Mouse (Mus musculus) myocyte (in vitro differentiated cells): Measurements from ENCODE around the gene Snw1. TPM values are rescaled to one million over a fixed set of nuclear protein-coding genes. Genes with fewer than 3 reads are reported as not detected.

ENCODE experiments used
- H3K27me3 ChIP-seq: one replicate; pipeline ENCODE4 v1.6.1; 2011; ENCODE audit not compliant: control insufficient read depth, insufficient read depth, insufficient read length
- H3K36me3 ChIP-seq: one replicate; pipeline ENCODE4 v1.6.1; 2011; ENCODE audit not compliant: control insufficient read depth, insufficient read depth
- H3K4me2 ChIP-seq: one replicate; pipeline ENCODE4 v1.6.1; 2011; ENCODE audit warnings: low read depth, control low read depth
- H3K4me3 ChIP-seq: one replicate; pipeline ENCODE4 v1.5.1; 2011; ENCODE audit warnings: mild to moderate bottlenecking, control low read depth, moderate library complexity
- H3K79me2 ChIP-seq: one replicate; pipeline ENCODE4 v1.6.1; 2011; ENCODE audit not compliant: control insufficient read depth, insufficient read depth
- H3ac ChIP-seq: one replicate; pipeline ENCODE4 v1.6.1; 2011; ENCODE audit not compliant: control insufficient read depth, insufficient read length
- CEBPB ChIP-seq: IDR thresholded peaks from 2 replicates; pipeline ENCODE4 v1.6.1; 2011; ENCODE audit warnings: mild to moderate bottlenecking, moderate library complexity; ENCODE audit not compliant: poor library complexity, insufficient read depth, severe bottlenecking
- E2F4 ChIP-seq: IDR thresholded peaks from one replicate; pipeline ENCODE4 v1.6.1; 2011; ENCODE audit warnings: mild to moderate bottlenecking, control low read depth, moderate library complexity; ENCODE audit not compliant: insufficient read depth
- MAX ChIP-seq: IDR thresholded peaks from one replicate; pipeline ENCODE4 v1.6.1; 2011; ENCODE audit warnings: low read depth, mild to moderate bottlenecking, control low read depth
- MYOD1 ChIP-seq, 3 experiments: IDR thresholded peaks; one replicate each; pipeline ENCODE4 v1.6.1; 2011; ENCODE audit warnings: control low read depth in 2 of 3, low read depth in 2 of 3, mild to moderate bottlenecking in 2 of 3, moderate library complexity in 1 of 3; ENCODE audit not compliant: insufficient read length in 2 of 3, control insufficient read depth in 1 of 3
- MYOG ChIP-seq, 3 experiments: IDR thresholded peaks; one replicate each; pipeline ENCODE4 v1.6.1; 2011; ENCODE audit warnings: control low read depth in 2 of 3, low read depth in 2 of 3, mild to moderate bottlenecking in 2 of 3; ENCODE audit not compliant: insufficient read length in 2 of 3, control insufficient read depth in 1 of 3, insufficient read depth in 1 of 3
- POLR2A ChIP-seq: IDR thresholded peaks from one replicate; pipeline ENCODE4 v1.6.1; 2011; ENCODE audit warnings: low read depth, mild to moderate bottlenecking, control low read depth, moderate library complexity; ENCODE audit not compliant: insufficient read length
- POLR2AphosphoS2 ChIP-seq: IDR thresholded peaks from one replicate; pipeline ENCODE4 v1.6.1; 2011; ENCODE audit warnings: low read depth, control low read depth; ENCODE audit not compliant: insufficient read length
- REST ChIP-seq: IDR thresholded peaks from one replicate; pipeline ENCODE4 v1.6.1; 2011; ENCODE audit warnings: mild to moderate bottlenecking, control low read depth, moderate library complexity; ENCODE audit not compliant: insufficient read depth, insufficient read length
- SRF ChIP-seq: IDR thresholded peaks from one replicate; pipeline ENCODE4 v1.6.1; 2011; ENCODE audit warnings: low read depth; ENCODE audit not compliant: control insufficient read depth, insufficient read length
- TCF12 ChIP-seq: IDR thresholded peaks from one replicate; pipeline ENCODE4 v1.6.1; 2011; ENCODE audit warnings: mild to moderate bottlenecking, control low read depth; ENCODE audit not compliant: poor library complexity, insufficient read depth, severe bottlenecking
- TCF3 ChIP-seq: IDR thresholded peaks from one replicate; pipeline ENCODE4 v1.6.1; 2011; ENCODE audit warnings: low read depth, control low read depth; ENCODE audit not compliant: insufficient read length
- USF1 ChIP-seq: IDR thresholded peaks from one replicate; pipeline ENCODE4 v1.6.1; 2011; ENCODE audit warnings: low read depth, mild to moderate bottlenecking, control low read depth, moderate library complexity
- polyA plus RNA-seq: library from polyadenylated mRNA; unstranded; fragments of >200 nt; fragmentation: generic; extraction: Trizol; gene quantifications from one replicate; pipeline ENCODE4 v1.2.1, GENCODE M21; 2012; ENCODE audit warnings: missing spikeins

Snw1 gene
- polyA plus RNA-seq, 1 experiment, result 48.2 TPM

DNA sequence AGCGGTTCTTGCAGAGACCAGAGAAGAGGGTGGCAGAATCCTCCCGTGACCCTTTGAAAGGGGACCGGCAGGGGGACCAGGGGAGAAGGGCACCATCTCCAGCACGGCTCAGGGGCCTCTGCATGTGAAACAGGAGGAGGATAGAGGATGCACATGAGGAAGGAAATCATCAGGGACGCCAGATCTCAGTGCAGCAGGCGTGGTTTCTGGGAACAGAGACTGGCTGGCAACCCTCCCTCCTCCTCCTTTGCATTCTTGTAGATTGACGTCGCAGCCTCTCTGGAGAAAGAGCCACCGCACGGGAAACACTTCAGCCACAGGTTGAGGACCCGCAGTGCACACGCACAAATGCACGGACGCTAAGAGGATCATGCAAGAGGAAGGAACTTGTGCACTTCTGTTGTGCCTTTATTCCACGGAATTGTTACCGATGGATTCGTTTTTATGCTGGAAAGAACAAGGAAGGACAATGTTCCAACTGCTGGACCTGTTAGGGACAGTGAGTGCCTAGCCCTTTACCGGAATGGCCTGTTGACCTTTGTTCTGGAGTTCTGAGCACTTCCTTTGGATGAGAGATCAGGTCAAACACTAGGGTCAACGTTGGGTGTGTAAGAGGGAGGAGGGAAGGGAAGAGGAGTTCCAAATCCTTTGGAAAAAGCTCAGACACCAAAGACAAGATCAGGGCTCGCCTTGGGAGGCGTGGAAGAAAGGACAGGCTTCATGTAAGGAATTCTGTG is 64.0 kb downstream of the Snw1 start:
- no peak for TF ChIP-seq TCF3
- TF ChIP-seq MYOG (IDR thresholded peaks at IDR 0.05; ENCODE audit: control insufficient read depth in 1 of 3, insufficient read depth in 1 of 3, insufficient read length in 2 of 3, low read depth in 2 of 3), result no peak
- TF ChIP-seq POLR2AphosphoS2, result no peak
- no peak for TF ChIP-seq MYOD1 (IDR thresholded peaks at IDR 0.05; ENCODE audit: control insufficient read depth in 1 of 3, insufficient read length in 2 of 3, low read depth in 2 of 3)
- no peak for TF ChIP-seq TCF12
- no peak for TF ChIP-seq CEBPB
- TF ChIP-seq MAX, result no peak
- TF ChIP-seq USF1, result no peak
- TF ChIP-seq SRF, result no peak
- no peak for TF ChIP-seq POLR2A
- TF ChIP-seq REST, result no peak
- TF ChIP-seq E2F4, result no peak
- Histone ChIP-seq H3K4me3 (no peak overlapping the region), H3ac (no peak overlapping the region), H3K27me3 (no peaks in the 10 kb centered on the region), H3K4me2 (peak overlapping the region; percentile 21), H3K79me2 (no peaks in the 10 kb centered on the region), H3K36me3 (no peaks in the 10 kb centered on the region)

DNA sequence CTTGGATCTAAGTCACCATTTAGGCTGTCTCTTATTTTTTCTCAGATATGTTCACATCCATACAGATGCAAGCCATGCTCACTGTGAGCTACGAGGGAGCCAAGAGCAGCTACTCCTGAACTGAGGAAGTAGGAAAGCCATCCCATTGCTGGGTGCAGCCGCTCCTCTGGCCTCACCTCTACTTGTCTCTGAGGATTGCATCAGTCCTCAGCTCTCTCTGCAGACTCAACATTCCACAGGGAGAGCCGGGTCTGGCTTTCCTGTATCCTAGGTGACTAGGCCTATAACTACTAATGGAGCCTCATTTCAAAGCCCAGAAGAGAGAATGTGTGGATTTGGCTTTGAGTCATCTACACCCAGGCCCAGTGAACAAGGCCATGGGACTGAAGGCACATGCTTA is 66.4 kb downstream of the Snw1 start:
- Histone ChIP-seq H3K36me3 (no peaks in the 10 kb centered on the region), H3K79me2 (no peaks in the 10 kb centered on the region), H3K4me2 (no peak overlapping the region), H3ac (no peak overlapping the region), H3K4me3 (no peak overlapping the region), H3K27me3 (no peaks in the 10 kb centered on the region)
- TF ChIP-seq SRF, result no peak
- TF ChIP-seq MYOG (IDR thresholded peaks at IDR 0.05; ENCODE audit: control insufficient read depth in 1 of 3, insufficient read depth in 1 of 3, insufficient read length in 2 of 3, low read depth in 2 of 3), result no peak
- no peak for TF ChIP-seq POLR2AphosphoS2
- no peak for TF ChIP-seq TCF12
- no peak for TF ChIP-seq REST
- no peak for TF ChIP-seq MYOD1 (IDR thresholded peaks at IDR 0.05; ENCODE audit: control insufficient read depth in 1 of 3, insufficient read length in 2 of 3, low read depth in 2 of 3)
- TF ChIP-seq TCF3, result no peak
- no peak for TF ChIP-seq CEBPB

DNA sequence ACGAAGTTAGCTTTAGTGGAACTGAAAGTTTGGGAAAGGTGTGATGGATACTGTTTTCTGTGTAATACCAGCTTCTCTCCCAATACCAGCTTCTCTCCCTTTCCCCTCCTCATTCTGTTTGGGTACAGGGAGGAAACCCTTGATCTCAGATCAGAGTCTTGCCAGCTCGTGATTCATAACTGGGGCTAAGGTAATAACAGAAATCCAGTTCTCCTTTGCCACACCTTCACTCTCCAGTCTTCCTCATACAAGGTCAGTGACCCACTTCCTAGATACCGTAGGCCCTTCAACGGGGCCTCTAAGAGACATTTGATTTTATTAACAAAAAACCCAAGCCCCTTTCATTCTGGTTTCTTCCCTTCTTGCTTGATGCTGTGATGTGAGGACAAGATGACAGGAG is 66.9 kb downstream of the Snw1 start:
- Histone ChIP-seq H3K4me3 (no peak overlapping the region), H3ac (no peak overlapping the region), H3K27me3 (no peaks in the 10 kb centered on the region), H3K79me2 (no peaks in the 10 kb centered on the region), H3K4me2 (no peak overlapping the region), H3K36me3 (no peaks in the 10 kb centered on the region)
- no peak for TF ChIP-seq POLR2AphosphoS2
- no peak for TF ChIP-seq CEBPB

DNA sequence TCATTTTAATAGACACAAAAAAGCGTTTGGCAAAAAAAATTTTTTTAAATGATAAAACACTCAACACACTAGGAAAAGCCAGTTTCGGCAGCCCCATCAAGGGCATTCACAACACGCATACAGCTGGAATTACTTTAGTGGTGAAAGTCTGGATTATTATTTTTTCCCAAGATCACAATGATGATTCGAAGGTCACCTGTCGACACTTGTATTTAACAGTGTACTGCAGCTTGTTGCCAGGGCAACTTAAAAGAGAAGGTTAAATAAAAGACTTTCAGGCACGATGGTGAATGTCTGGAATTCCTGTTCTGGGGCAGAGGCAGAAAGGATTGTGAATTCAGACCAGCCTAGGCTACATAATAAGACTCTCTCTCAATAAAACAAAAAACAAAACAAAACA is 70.2 kb downstream of the Snw1 start:
- no peak overlapping the region for H3K4me2 ChIP-seq
- no peak for TF ChIP-seq MYOG (IDR thresholded peaks at IDR 0.05; ENCODE audit: control insufficient read depth in 1 of 3, insufficient read depth in 1 of 3, insufficient read length in 2 of 3, low read depth in 2 of 3)
- no peak for TF ChIP-seq E2F4
- TF ChIP-seq TCF3, result no peak
- TF ChIP-seq POLR2A, result no peak
- no peak for TF ChIP-seq USF1
- no peak for TF ChIP-seq REST
- TF ChIP-seq MAX, result no peak
- TF ChIP-seq CEBPB, result no peak
- no peak for TF ChIP-seq TCF12
- TF ChIP-seq SRF, result no peak
- no peaks in the 10 kb centered on the region for H3K79me2 ChIP-seq
- H3K36me3 ChIP-seq, result no peaks in the 10 kb centered on the region
- H3K4me3 ChIP-seq, result no peak overlapping the region
- H3ac ChIP-seq, result no peak overlapping the region
- no peaks in the 10 kb centered on the region for H3K27me3 ChIP-seq

DNA sequence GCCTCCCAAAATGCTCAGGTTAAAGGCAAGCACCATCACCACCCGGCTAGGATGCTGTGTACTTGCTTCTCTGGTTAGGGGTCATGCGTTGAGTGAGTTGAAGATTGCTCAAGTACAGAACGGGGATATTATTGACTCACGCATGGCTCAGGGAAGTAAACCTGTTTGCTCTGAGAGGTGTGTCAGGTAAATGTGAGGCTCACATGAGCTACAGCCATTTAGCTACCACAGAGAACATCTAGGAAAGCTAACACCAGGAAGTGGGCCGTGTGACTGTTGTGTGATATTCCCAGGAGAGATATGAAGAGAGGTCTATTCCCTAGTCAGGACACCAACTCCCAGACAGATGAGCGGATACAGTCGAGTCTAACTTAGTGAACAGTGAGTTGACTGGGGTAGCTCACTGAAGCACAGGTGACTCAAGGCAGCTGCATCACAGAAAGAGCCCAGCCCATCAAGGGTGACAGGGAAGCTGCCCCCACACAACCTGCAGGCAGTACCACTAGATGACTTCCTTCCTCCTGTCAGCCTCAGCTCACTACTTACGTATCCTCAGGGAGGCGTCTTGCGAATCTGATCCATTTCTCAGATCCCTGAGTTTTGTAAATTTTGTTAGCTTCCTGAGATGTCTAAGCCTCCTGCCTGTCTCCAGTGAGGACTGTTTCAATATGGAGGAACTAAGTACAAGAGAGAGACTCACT is 72.8 kb downstream of the Snw1 start:
- Histone ChIP-seq H3K79me2 (no peaks in the 10 kb centered on the region), H3K27me3 (no peaks in the 10 kb centered on the region), H3K4me3 (no peak overlapping the region), H3K36me3 (no peaks in the 10 kb centered on the region), H3ac (no peak overlapping the region), H3K4me2 (no peak overlapping the region)
- TF ChIP-seq SRF (no peak), POLR2AphosphoS2 (no peak), TCF3 (no peak), CEBPB (no peak), E2F4 (no peak), MYOG (IDR thresholded peaks at IDR 0.05; ENCODE audit: control insufficient read depth in 1 of 3, insufficient read depth in 1 of 3, insufficient read length in 2 of 3, low read depth in 2 of 3) (no peak), REST (no peak), TCF12 (no peak), MYOD1 (IDR thresholded peaks at IDR 0.05; ENCODE audit: control insufficient read depth in 1 of 3, insufficient read length in 2 of 3, low read depth in 2 of 3) (no peak)

Other genes with a start within 250 kb of the Snw1 start
- gene Noxred1, start 233.5 kb downstream of the Snw1 start, polyA plus RNA-seq, result 0.13 TPM
- gene Vipas39, start 206.0 kb downstream of the Snw1 start, polyA plus RNA-seq, result 16.4 TPM
- 148 TPM for gene Ahsa1, start 205.8 kb downstream of the Snw1 start, polyA plus RNA-seq
- gene Ism2, start 172.6 kb downstream of the Snw1 start, polyA plus RNA-seq, result 0.12 TPM
- gene Sptlc2, start 83.9 kb downstream of the Snw1 start, polyA plus RNA-seq, result 43.4 TPM
- 101 TPM for gene Slirp, start 28.4 kb downstream of the Snw1 start, polyA plus RNA-seq
- 9.3 TPM for gene Alkbh1, start 28.3 kb downstream of the Snw1 start, polyA plus RNA-seq
- not detected for gene Gm5788, start 22.4 kb upstream of the Snw1 start, polyA plus RNA-seq
- gene Gm8300, start 42.0 kb upstream of the Snw1 start, polyA plus RNA-seq, result 0.16 TPM
- gene Oog1, start 130.4 kb upstream of the Snw1 start, polyA plus RNA-seq, result 0.19 TPM
- gene Gm4027, start 146.6 kb upstream of the Snw1 start, polyA plus RNA-seq, result 0.98 TPM
- 0.88 TPM for gene Gm16381, start 172.3 kb upstream of the Snw1 start, polyA plus RNA-seq